Mouse (Mus musculus) E14TG2a.4 (cell line): ENCODE data around the gene Tnni3k.

Experiments
- CTCF ChIP-seq: conservative IDR thresholded peaks from 2 replicates; pipeline ENCODE4 v1.5.1; 2014; ENCODE audit warnings: low read length
- POU5F1 ChIP-seq: IDR thresholded peaks from 2 replicates; pipeline ENCODE4 v1.6.1; 2014; ENCODE audit warnings: low read length, borderline replicate concordance

GRCm38 (mm10) chr3:154861921-154862320, 193.3 kb downstream of the Tnni3k start:
- no peak for TF ChIP-seq CTCF
- TF ChIP-seq POU5F1, result no peak
